Mouse (Mus musculus) kidney, embryonic 15.5 days (tissue): ENCODE measurements around the gene Rorc. TPM values are rescaled to one million over a fixed set of nuclear protein-coding genes. Genes with fewer than 3 reads are reported as not detected.

Experiments
- ATAC-seq: fragments of 200-750 bp; cut with Nextera tagmentation; replicated peaks from 2 replicates; pipeline ENCODE4 v1.8.0; 2017; ENCODE audit warnings: moderate TSS enrichment; ENCODE audit not compliant: low FRiP score
- H3K27ac ChIP-seq: fragments of 300-500 bp; sonication (generic); 2 replicates; pipeline ENCODE4 v1.5.1; 2015; ENCODE audit warnings: mild to moderate bottlenecking, inconsistent platforms
- H3K27me3 ChIP-seq: fragments of 300-500 bp; sonication (generic); 2 replicates; pipeline ENCODE4 v1.6.1; 2015; ENCODE audit warnings: inconsistent platforms
- H3K36me3 ChIP-seq: fragments of 300-500 bp; sonication (generic); 2 replicates; pipeline ENCODE4 v1.6.1; 2015; ENCODE audit warnings: inconsistent platforms
- H3K4me1 ChIP-seq: fragments of 300-500 bp; sonication (generic); 2 replicates; pipeline ENCODE4 v1.6.1; 2015; ENCODE audit warnings: inconsistent platforms
- H3K4me2 ChIP-seq: fragments of 300-500 bp; sonication (generic); 2 replicates; pipeline ENCODE4 v1.6.1; 2015; ENCODE audit warnings: moderate library complexity, mild to moderate bottlenecking, inconsistent platforms
- H3K4me3 ChIP-seq: fragments of 300-500 bp; sonication (generic); replicated peaks from 2 replicates; pipeline ENCODE4 v1.5.1; 2015; ENCODE audit warnings: mild to moderate bottlenecking, inconsistent platforms
- H3K9ac ChIP-seq: fragments of 300-500 bp; sonication (generic); 2 replicates; pipeline ENCODE4 v1.6.1; 2015; ENCODE audit warnings: mild to moderate bottlenecking, inconsistent platforms
- H3K9me3 ChIP-seq: fragments of 300-500 bp; sonication (generic); replicated peaks from 2 replicates; pipeline ENCODE4 v1.6.1; 2016; ENCODE audit warnings: inconsistent platforms
- WGBS: fragments of 180-500 bp; shearing (Covaris S2); methylation state at CpG from one replicate; pipeline ENCODE4 v1.1.7; 2015; ENCODE audit warnings: mixed read lengths; 5-methylcytosine and 5-hydroxymethylcytosine counted together
- polyA plus RNA-seq: library from polyadenylated mRNA; unstranded; fragments of >200 nt; fragmentation: Nextera tagmentation; extraction: Ambion mirVana; gene quantifications from 2 replicates; pipeline ENCODE4 v1.2.1, GENCODE M21; 2015

Gene Rorc
- polyA plus RNA-seq, 1 experiment from 2014 or later = 9.6 TPM

DNA sequence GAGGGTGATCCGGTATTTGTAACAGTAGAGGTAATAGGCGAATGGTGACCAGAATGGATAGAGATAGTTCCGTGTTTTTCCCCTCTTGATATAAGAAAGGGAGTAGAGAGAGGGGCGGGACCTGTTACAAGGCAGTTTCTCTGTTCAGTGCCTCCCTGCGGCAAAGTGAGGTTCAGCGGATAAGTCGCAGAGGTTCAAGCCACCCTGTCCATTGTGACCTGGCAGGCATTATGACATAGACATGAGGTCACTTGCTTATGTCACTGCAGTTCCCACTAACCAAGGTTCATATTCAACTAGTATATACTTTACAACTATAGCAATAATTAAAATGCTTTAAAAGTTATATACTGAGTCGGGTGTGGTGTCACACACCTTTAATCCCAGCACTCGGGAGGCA is 63.8 kb downstream of the Rorc start:
- Histone ChIP-seq H3K36me3 (no peaks in the 10 kb centered on the region), H3K27ac (no peak overlapping the region), H3K4me1 (no peaks in the 10 kb centered on the region), H3K4me2 (no peak overlapping the region), H3K27me3 (peaks cover 8% of the 10 kb centered on the region; the same call in 1 of the 2 replicates), H3K9me3 (no peaks in the 10 kb centered on the region), H3K9ac (no peak overlapping the region), H3K4me3 (no peak overlapping the region)
- no peak for ATAC-seq
- 81% methylated on average over 9 of the region's 9 CpGs for WGBS

DNA sequence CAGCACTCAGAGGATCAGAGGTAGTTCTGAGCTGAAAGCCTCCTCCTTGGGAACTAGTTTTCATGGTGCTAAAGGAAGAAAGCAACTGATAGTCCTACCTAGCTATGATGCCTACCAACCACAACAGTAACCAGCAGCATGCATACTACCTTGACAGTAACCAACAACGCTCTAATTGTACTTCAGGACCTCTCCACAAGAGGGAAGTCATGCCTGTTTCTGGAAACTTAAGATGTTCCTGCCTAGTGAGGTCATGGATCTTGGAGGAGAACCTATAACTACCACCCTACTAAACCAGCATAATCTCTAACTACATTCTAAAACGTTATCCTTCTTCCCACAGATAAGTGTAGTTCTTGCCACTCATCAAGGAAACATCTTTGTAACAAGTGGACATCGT is 68.6 kb downstream of the Rorc start:
- Histone ChIP-seq H3K4me2 (no peak overlapping the region), H3K9me3 (no peaks in the 10 kb centered on the region), H3K27ac (no peak overlapping the region), H3K9ac (no peak overlapping the region), H3K27me3 (peaks cover 8% of the 10 kb centered on the region; the same call in 1 of the 2 replicates), H3K4me3 (no peak overlapping the region), H3K36me3 (peaks cover 19% of the 10 kb centered on the region), H3K4me1 (peaks cover 9% of the 10 kb centered on the region)
- WGBS = 43% methylated on average over 3 of the region's 3 CpGs
- ATAC-seq = no peak

GRCm38 (mm10) chr3:94442951-94443596 is 70.5 kb downstream of the Rorc start, which contains the start of gene Mrpl9:
Mrpl9 (plus strand) TSS chr3:94443318.
- peak; percentile 98 for ATAC-seq
- peaks cover 38% of the 10 kb centered on the region for H3K36me3 ChIP-seq
- WGBS = under 1% methylated on average over 39 of the region's 39 CpGs
- H3K27me3 ChIP-seq = peaks cover 8% of the 10 kb centered on the region; the same call in 1 of the 2 replicates
- peaks cover 9% of the 10 kb centered on the region for H3K4me1 ChIP-seq
- H3K4me3 ChIP-seq = peak within 1 kb of the TSS; percentile 97
- no peaks in the 10 kb centered on the region for H3K9me3 ChIP-seq
- peak within 1 kb of the TSS; percentile 81 for H3K9ac ChIP-seq
- H3K27ac ChIP-seq = peak within 1 kb of the TSS; percentile 57
- peak within 1 kb of the TSS; percentile 82 for H3K4me2 ChIP-seq

DNA sequence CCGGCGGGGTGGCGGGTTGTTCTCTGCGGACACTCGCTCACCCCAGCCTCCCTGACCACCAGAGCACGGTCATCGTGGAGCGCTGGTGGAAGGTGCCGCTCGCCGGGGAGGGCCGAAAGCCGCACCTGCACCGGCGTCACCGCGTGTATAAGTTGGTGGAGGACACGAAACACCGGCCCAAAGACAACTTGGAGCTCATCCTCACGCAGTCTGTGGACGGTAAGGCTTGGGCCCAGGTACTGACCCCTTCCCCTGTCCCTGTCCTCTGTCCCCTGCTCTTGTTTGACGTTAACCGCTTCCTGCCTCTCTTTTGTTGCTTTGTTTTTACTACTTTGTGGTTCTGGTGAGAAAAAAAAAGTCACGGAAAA is 71.0 kb downstream of the Rorc start, which contains the start of gene Oaz3:
TSS of gene Oaz3 (minus strand) at position 319 of the 368 bp plus-strand sequence.
- peak within 1 kb of the TSS; percentile 82 for H3K4me2 ChIP-seq
- H3K4me3 ChIP-seq = peak within 1 kb of the TSS; percentile 97
- H3K9ac ChIP-seq = peak within 1 kb of the TSS; percentile 81
- peaks cover 9% of the 10 kb centered on the region for H3K4me1 ChIP-seq
- ATAC-seq = no peak
- H3K9me3 ChIP-seq = no peaks in the 10 kb centered on the region
- H3K36me3 ChIP-seq = peaks cover 43% of the 10 kb centered on the region
- H3K27ac ChIP-seq = peak within 1 kb of the TSS; percentile 57
- peaks cover 8% of the 10 kb centered on the region; the same call in 1 of the 2 replicates for H3K27me3 ChIP-seq
- WGBS = under 1% methylated on average over 24 of the region's 24 CpGs

Other genes with a start within 250 kb of the Rorc start
- not detected in 2 replicates for gene Gm10696, start 194.6 kb upstream of the Rorc start, polyA plus RNA-seq
- gene Gm5286, start 176.1 kb upstream of the Rorc start, polyA plus RNA-seq = not detected in 2 replicates
- gene Gm4778, start 108.8 kb upstream of the Rorc start, polyA plus RNA-seq = not detected in 2 replicates
- 11.9 and 12.2 TPM in 2 replicates for gene Them4, start 62.7 kb upstream of the Rorc start, polyA plus RNA-seq
- 1.3 TPM in 1 of 2 replicates, not detected in the other for gene Them5, start 30.7 kb upstream of the Rorc start, polyA plus RNA-seq
- gene C2cd4d, start 10.4 kb upstream of the Rorc start, polyA plus RNA-seq = 0.40 and 0.59 TPM in 2 replicates
- gene Lingo4, start 25.7 kb downstream of the Rorc start, polyA plus RNA-seq = 0.17 and 0.32 TPM in 2 replicates
- gene Tdrkh, start 40.5 kb downstream of the Rorc start, polyA plus RNA-seq = 12.0 and 15.5 TPM in 2 replicates
- 68.4 and 70.4 TPM in 2 replicates for gene Mrpl9, start 70.5 kb downstream of the Rorc start, polyA plus RNA-seq
- gene Oaz3, start 71.1 kb downstream of the Rorc start, polyA plus RNA-seq = 0.45 and 0.84 TPM in 2 replicates
- 2.5 and 5.5 TPM in 2 replicates for gene Celf3, start 105.5 kb downstream of the Rorc start, polyA plus RNA-seq
- 1.2 and 2.3 TPM in 2 replicates for gene Riiad1, start 107.5 kb downstream of the Rorc start, polyA plus RNA-seq
- gene Snx27, start 209.9 kb downstream of the Rorc start, polyA plus RNA-seq = 47.2 and 50.9 TPM in 2 replicates